8 mouse cellular contexts compared by ENCODE assay signal in genomic region chr17:94750136-94750729, GRCm38 (mm10). TPM values are rescaled to one million over a fixed set of nuclear protein-coding genes. Genes with fewer than 3 reads are reported as not detected.
A peak's percentile ranks its signal among the peaks of the same experiment; 100 is the strongest.
DNase-seq lines count a peak whose midpoint lies in the region; ATAC-seq and TF ChIP-seq lines count a peak whose summit lies in the region.

No protein-coding gene starts in this region.

- H3K4me1 ChIP-seq in kidney, embryonic 15.5 days: peaks cover 19% of the 10 kb centered on the region
- H3K4me1 ChIP-seq in bone marrow, adult 2 months (ENCODE audit: control insufficient read depth, insufficient read depth, low read length): peaks cover 2% of the 10 kb centered on the region; the same call in 1 of the 2 replicates
- no peaks in the 10 kb centered on the region for H3K4me1 ChIP-seq in hindbrain, embryonic 11.5 days (replicated peaks; ENCODE audit: control insufficient read depth, insufficient read depth, low read length)
- H3K4me1 ChIP-seq in midbrain, embryonic 11.5 days (ENCODE audit: control insufficient read depth, insufficient read depth, low read length): peaks cover 8% of the 10 kb centered on the region

- ATAC-seq in kidney, embryonic 15.5 days (replicated peaks; ENCODE audit: low FRiP score): peak; percentile 55
- ATAC-seq in hindbrain, embryonic 11.5 days (ENCODE audit: low FRiP score): peak; percentile 17
- peak; percentile 62 for ATAC-seq in midbrain, embryonic 11.5 days (ENCODE audit: low FRiP score)

- WGBS in kidney, embryonic 15.5 days: under 1% methylated on average over 22 of the region's 22 CpGs
- WGBS in bone marrow, adult 2 months: 2% methylated on average over 22 of the region's 22 CpGs
- 2% methylated on average over 22 of the region's 22 CpGs for WGBS in hindbrain, embryonic 11.5 days
- 3% methylated on average over 22 of the region's 22 CpGs for WGBS in midbrain, embryonic 11.5 days

- H3K27ac ChIP-seq in kidney, embryonic 15.5 days: peak overlapping the region; percentile 98
- peak overlapping the region; percentile 81 for H3K27ac ChIP-seq in bone marrow, adult 2 months (ENCODE audit: control insufficient read depth, insufficient read depth, low read depth, low read length, poor library complexity)
- no peak overlapping the region for H3K27ac ChIP-seq in hindbrain, embryonic 11.5 days (ENCODE audit: low read depth, low read length)
- no peak overlapping the region for H3K27ac ChIP-seq in midbrain, embryonic 11.5 days (ENCODE audit: low read depth, low read length)

- no peak for DNase-seq in kidney, postnatal 25 days
- no peak for DNase-seq in hindbrain, embryonic 11.5 days (ENCODE audit: low spot score)
- no peak for DNase-seq in midbrain, embryonic 11.5 days (ENCODE audit: low spot score, missing footprints)
- no peak for DNase-seq in adipocyte (ENCODE audit: low spot score)
- no peak for DNase-seq in adrenal gland, postnatal 10 days
- DNase-seq in right cerebral cortex, postnatal 10 days (ENCODE audit: low spot score in 2 of 2): no peak

- TF ChIP-seq POLR2A in bone marrow, adult 2 months (IDR thresholded peaks at IDR 0.05; ENCODE audit: borderline replicate concordance, control insufficient read depth, low read depth, low read length): no peak

- peak overlapping the region; percentile 71 for H3K9ac ChIP-seq in kidney, embryonic 15.5 days
- peak overlapping the region; percentile 52 for H3K9ac ChIP-seq in hindbrain, embryonic 11.5 days (ENCODE audit: low read depth, low read length)
- peak overlapping the region; percentile 66 for H3K9ac ChIP-seq in midbrain, embryonic 11.5 days (ENCODE audit: low read length)

- H3K27me3 ChIP-seq in kidney, embryonic 15.5 days: no peaks in the 10 kb centered on the region
- no peaks in the 10 kb centered on the region for H3K27me3 ChIP-seq in hindbrain, embryonic 11.5 days (ENCODE audit: control insufficient read depth, insufficient read depth, low read length)
- H3K27me3 ChIP-seq in midbrain, embryonic 11.5 days (ENCODE audit: control insufficient read depth, insufficient read depth, low read length): no peaks in the 10 kb centered on the region

- no peaks in the 10 kb centered on the region for H3K36me3 ChIP-seq in kidney, embryonic 15.5 days
- H3K36me3 ChIP-seq in hindbrain, embryonic 11.5 days (ENCODE audit: control insufficient read depth, insufficient read depth, low read length): no peaks in the 10 kb centered on the region
- H3K36me3 ChIP-seq in midbrain, embryonic 11.5 days (ENCODE audit: control insufficient read depth, insufficient read depth, low read length): no peaks in the 10 kb centered on the region

- no peaks in the 10 kb centered on the region for H3K9me3 ChIP-seq in kidney, embryonic 15.5 days (replicated peaks)
- no peaks in the 10 kb centered on the region for H3K9me3 ChIP-seq in hindbrain, embryonic 11.5 days (ENCODE audit: control insufficient read depth, low read length)
- H3K9me3 ChIP-seq in midbrain, embryonic 11.5 days (ENCODE audit: control insufficient read depth, low read length): no peaks in the 10 kb centered on the region

- H3K4me2 ChIP-seq in kidney, embryonic 15.5 days: peak overlapping the region; percentile 72
- peak overlapping the region; percentile 50 for H3K4me2 ChIP-seq in hindbrain, embryonic 11.5 days (replicated peaks; ENCODE audit: low read depth, low read length)
- peak overlapping the region; percentile 57 for H3K4me2 ChIP-seq in midbrain, embryonic 11.5 days

- no peak for TF ChIP-seq CTCF in bone marrow, adult 2 months (IDR thresholded peaks at IDR 0.05; ENCODE audit: control insufficient read depth, insufficient read depth, low read length)

- H3K4me3 ChIP-seq in kidney, embryonic 15.5 days (replicated peaks): peak overlapping the region; percentile 74
- H3K4me3 ChIP-seq in bone marrow, adult 2 months (replicated peaks; ENCODE audit: control insufficient read depth, low read depth, low read length): peak overlapping the region; percentile 69
- peak overlapping the region; percentile 65 for H3K4me3 ChIP-seq in hindbrain, embryonic 11.5 days (ENCODE audit: low read depth, low read length)
- peak overlapping the region; percentile 64 for H3K4me3 ChIP-seq in midbrain, embryonic 11.5 days (ENCODE audit: low read depth, low read length)

RNA-seq across cellular contexts. Expression of gene Mettl4, which starts 0.4 kb away (rescaled TPM):
- polyA plus RNA-seq in kidney, embryonic 15.5 days (2015; fragmentation: Nextera tagmentation; extraction: Ambion mirVana): 20.5 and 21.7 TPM in 2 replicates
- 3.6 and 7.9 TPM in 2 replicates for polyA plus RNA-seq in bone marrow, adult 2 months (2011; ENCODE audit: insufficient read depth, insufficient read length, low replicate concordance, missing spikeins)
- 35.9 and 36.3 TPM in 2 replicates for polyA plus RNA-seq in hindbrain, embryonic 11.5 days (2014; fragmentation: Nextera tagmentation; extraction: Ambion mirVana)
- polyA plus RNA-seq in midbrain, embryonic 11.5 days (2014; fragmentation: Nextera tagmentation; extraction: Ambion mirVana): 38.0 and 38.1 TPM in 2 replicates
- 10 to 100 TPM; 12.5 to 14.6 TPM for total RNA-seq in adrenal gland, postnatal 10 days (2021)

Comparison
In these comparisons a context has a peak if more than half of its experiments do, and no peak if none do; other contexts are left out.
1. H3K27ac ChIP-seq: peak in kidney, embryonic 15.5 days (single experiment) and bone marrow, adult 2 months (single experiment); none in hindbrain, embryonic 11.5 days (single experiment) and midbrain, embryonic 11.5 days (single experiment).
2. Peak in every context shown above with its lines, with median percentiles within 50 percentile points of each other: ATAC-seq, H3K4me2 ChIP-seq, H3K4me3 ChIP-seq and H3K9ac ChIP-seq.